Comparison of ENCODE assay signal across 7 mouse cellular contexts in genomic region chr5:44706997-44707698, GRCm38 (mm10).
DNase-seq lines count a peak whose midpoint lies in the region.

No protein-coding gene starts in this region.

- H3K27me3 ChIP-seq in forebrain, embryonic 10.5 days (ENCODE audit: poor library complexity, severe bottlenecking): no peaks in the 10 kb centered on the region
- H3K27me3 ChIP-seq in midbrain, embryonic 10.5 days (ENCODE audit: low read depth, poor library complexity, severe bottlenecking): no peaks in the 10 kb centered on the region

- peak overlapping the region; percentile 60; the same call in 1 of the 2 replicates for H3K27ac ChIP-seq in forebrain, embryonic 10.5 days
- H3K27ac ChIP-seq in midbrain, embryonic 10.5 days (replicated peaks): peak overlapping the region; percentile 71

- 73% methylated on average over 6 of the region's 6 CpGs for WGBS in forebrain, embryonic 10.5 days
- 65% methylated on average over 6 of the region's 6 CpGs for WGBS in midbrain, embryonic 10.5 days

- no peak for DNase-seq in forebrain, embryonic 10.5 days (ENCODE audit: extremely low spot score, low spot score)
- peak; percentile 54 to 79 for DNase-seq in heart, adult 9 months (ENCODE audit: low spot score in 2 of 2)
- DNase-seq in kidney, adult 11 months: peak; percentile 72
- no peak for DNase-seq in midbrain, embryonic 10.5 days (ENCODE audit: low spot score)
- DNase-seq in thymus, postnatal 14 days: no peak
- DNase-seq in cerebellum, postnatal 36 days: no peak
- DNase-seq in spleen, postnatal 14 days (ENCODE audit: low spot score in 2 of 2): no peak

- H3K36me3 ChIP-seq in forebrain, embryonic 10.5 days (replicated peaks): no peaks in the 10 kb centered on the region
- no peaks in the 10 kb centered on the region for H3K36me3 ChIP-seq in midbrain, embryonic 10.5 days

- H3K9me3 ChIP-seq in forebrain, embryonic 10.5 days: no peaks in the 10 kb centered on the region
- H3K9me3 ChIP-seq in midbrain, embryonic 10.5 days (replicated peaks): no peaks in the 10 kb centered on the region

- peaks cover 32% of the 10 kb centered on the region for H3K4me1 ChIP-seq in forebrain, embryonic 10.5 days
- H3K4me1 ChIP-seq in midbrain, embryonic 10.5 days: peaks cover 17% of the 10 kb centered on the region

- no peak overlapping the region for H3K4me3 ChIP-seq in forebrain, embryonic 10.5 days
- H3K4me3 ChIP-seq in midbrain, embryonic 10.5 days: no peak overlapping the region

Comparison
In these comparisons a context has a peak if more than half of its experiments do, and no peak if none do; other contexts are left out.
1. DNase-seq: peak in heart, adult 9 months (2 of 2) and kidney, adult 11 months (single experiment); none in forebrain, embryonic 10.5 days (single experiment), midbrain, embryonic 10.5 days (single experiment), thymus, postnatal 14 days (single experiment), cerebellum, postnatal 36 days (0 of 2) and spleen, postnatal 14 days (0 of 2).